Mouse (Mus musculus): ENCODE measurements around the gene Foxi1.

- TF ChIP-seq CTCF (IDR thresholded peaks at IDR 0.05; ENCODE audit: low read depth) (no peak), EP300 (optimal IDR thresholded peaks at IDR 0.05) (no peak)
Measured at GRCm38 (mm10) chr11:34169464-34169894, 38.4 kb downstream of the Foxi1 start.

Data from stomach, postnatal 0 days (tissue).